Mouse (Mus musculus): ENCODE data around the gene Olfr148. TPM values are rescaled to one million over a fixed set of nuclear protein-coding genes. Genes with fewer than 3 reads are reported as not detected.

Olfr148 gene
- not detected in 2 replicates for polyA plus RNA-seq (2014; fragmentation: Nextera tagmentation; extraction: Ambion mirVana)

DNA sequence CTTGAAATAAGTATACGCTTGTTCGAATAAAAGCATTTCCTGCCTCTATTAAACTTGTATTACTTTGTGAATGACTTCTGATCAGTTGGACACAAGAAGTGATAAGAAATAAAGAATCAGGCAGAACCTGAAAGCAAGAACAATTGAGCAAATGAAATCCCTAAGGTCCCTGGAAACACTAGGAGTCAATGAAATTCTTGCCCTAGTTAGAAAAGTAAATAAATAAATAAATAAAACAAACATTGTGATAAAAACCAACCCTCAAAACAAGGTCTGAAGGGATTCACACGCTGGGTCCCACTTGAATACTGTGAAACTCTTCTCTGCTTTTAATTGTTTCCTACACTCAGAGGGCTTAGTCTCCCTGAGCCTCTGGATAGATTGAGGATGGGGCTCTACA lies at the start of gene Olfr148:
TSS of gene Olfr148 (plus strand) at position 301 of the 400 bp plus-strand sequence.
- ATAC-seq = no peak
- no peak for DNase-seq (ENCODE audit: low spot score)
- WGBS = 74% methylated on average over 3 of the region's 3 CpGs
- H3K27ac ChIP-seq (ENCODE audit: low read depth, low read length) = no peak within 1 kb of the TSS
- H3K9ac ChIP-seq (ENCODE audit: low read length) = no peak within 1 kb of the TSS
- H3K4me3 ChIP-seq (ENCODE audit: low read depth, low read length) = no peak within 1 kb of the TSS
- H3K27me3 ChIP-seq (replicated peaks; ENCODE audit: control insufficient read depth, insufficient read depth, low read length) = no peaks in the 10 kb centered on the region
- no peaks in the 10 kb centered on the region for H3K9me3 ChIP-seq (replicated peaks; ENCODE audit: control insufficient read depth, low read length)
- no peak within 1 kb of the TSS for H3K4me2 ChIP-seq (ENCODE audit: low read length)
- no peaks in the 10 kb centered on the region for H3K36me3 ChIP-seq (ENCODE audit: control insufficient read depth, insufficient read depth, low read length)
- no peaks in the 10 kb centered on the region for H3K4me1 ChIP-seq (ENCODE audit: control insufficient read depth, insufficient read depth, low read length)

DNA sequence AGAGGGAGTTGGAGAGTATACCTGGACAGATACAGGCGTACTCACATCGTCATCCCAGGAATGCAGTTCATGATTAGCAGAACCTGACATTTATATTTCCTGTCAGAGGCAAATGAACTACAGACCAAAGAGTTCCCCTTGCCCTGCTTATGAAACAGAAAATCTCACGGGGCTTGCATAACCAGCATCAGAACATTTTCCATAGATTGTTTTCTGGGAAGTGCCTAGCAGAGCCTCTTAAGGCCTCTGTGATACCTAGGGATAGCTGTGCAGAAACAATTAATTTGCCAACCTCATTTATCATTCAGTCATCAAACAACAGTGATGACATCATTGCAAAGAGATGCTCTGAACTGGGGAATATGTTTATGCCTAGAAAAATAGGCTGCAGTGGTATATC lies 35.0 kb upstream of the Olfr148 start, which contains the start of gene Olfr959:
TSS of gene Olfr959 (minus strand) at position 101 of the 400 bp plus-strand sequence.
- WGBS = 91% methylated on average over 3 of the region's 3 CpGs

DNA sequence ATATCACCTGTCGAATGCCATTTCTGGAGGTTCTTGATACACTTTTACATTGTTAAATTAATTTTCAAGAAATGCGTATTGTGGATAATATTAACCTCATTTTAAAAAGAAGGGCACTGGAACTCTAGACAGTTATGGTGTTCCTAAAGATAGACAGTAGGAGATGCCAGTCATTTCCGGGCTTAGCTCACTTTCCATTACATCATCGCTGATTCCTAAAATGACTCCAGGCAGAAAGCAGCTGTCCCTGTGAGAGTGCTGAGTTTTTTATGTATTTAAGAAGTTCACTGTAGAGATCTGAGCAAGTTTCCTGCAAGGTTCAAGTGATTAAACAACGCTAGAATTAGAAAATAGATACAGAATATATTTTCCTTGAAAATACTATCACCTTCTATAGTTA lies 33.4 kb upstream of the Olfr148 start:
- Histone ChIP-seq H3K36me3 (ENCODE audit: control insufficient read depth, insufficient read depth, low read length) (no peaks in the 10 kb centered on the region), H3K4me2 (ENCODE audit: low read length) (no peak overlapping the region), H3K27me3 (replicated peaks; ENCODE audit: control insufficient read depth, insufficient read depth, low read length) (no peaks in the 10 kb centered on the region), H3K9ac (ENCODE audit: low read length) (no peak overlapping the region), H3K4me3 (ENCODE audit: low read depth, low read length) (no peak overlapping the region), H3K4me1 (ENCODE audit: control insufficient read depth, insufficient read depth, low read length) (no peaks in the 10 kb centered on the region), H3K27ac (ENCODE audit: low read depth, low read length) (no peak overlapping the region), H3K9me3 (replicated peaks; ENCODE audit: control insufficient read depth, low read length) (no peaks in the 10 kb centered on the region)
- no peak for ATAC-seq
- DNase-seq (ENCODE audit: low spot score) = no peak
- 91% methylated on average over 5 of the region's 5 CpGs for WGBS

More for the DNA sequence above, 35.0 kb upstream of the Olfr148 start, which contains the start of gene Olfr959:
- H3K27ac ChIP-seq (ENCODE audit: low read depth, low read length) = no peak within 1 kb of the TSS
- no peak within 1 kb of the TSS for H3K9ac ChIP-seq (ENCODE audit: low read length)
- H3K27me3 ChIP-seq (replicated peaks; ENCODE audit: control insufficient read depth, insufficient read depth, low read length) = no peaks in the 10 kb centered on the region
- H3K36me3 ChIP-seq (ENCODE audit: control insufficient read depth, insufficient read depth, low read length) = no peaks in the 10 kb centered on the region
- H3K4me3 ChIP-seq (ENCODE audit: low read depth, low read length) = no peak within 1 kb of the TSS
- ATAC-seq = no peak
- H3K4me2 ChIP-seq (ENCODE audit: low read length) = no peak within 1 kb of the TSS
- no peak for DNase-seq (ENCODE audit: low spot score)
- H3K4me1 ChIP-seq (ENCODE audit: control insufficient read depth, insufficient read depth, low read length) = no peaks in the 10 kb centered on the region
- H3K9me3 ChIP-seq (replicated peaks; ENCODE audit: control insufficient read depth, low read length) = no peaks in the 10 kb centered on the region

DNA sequence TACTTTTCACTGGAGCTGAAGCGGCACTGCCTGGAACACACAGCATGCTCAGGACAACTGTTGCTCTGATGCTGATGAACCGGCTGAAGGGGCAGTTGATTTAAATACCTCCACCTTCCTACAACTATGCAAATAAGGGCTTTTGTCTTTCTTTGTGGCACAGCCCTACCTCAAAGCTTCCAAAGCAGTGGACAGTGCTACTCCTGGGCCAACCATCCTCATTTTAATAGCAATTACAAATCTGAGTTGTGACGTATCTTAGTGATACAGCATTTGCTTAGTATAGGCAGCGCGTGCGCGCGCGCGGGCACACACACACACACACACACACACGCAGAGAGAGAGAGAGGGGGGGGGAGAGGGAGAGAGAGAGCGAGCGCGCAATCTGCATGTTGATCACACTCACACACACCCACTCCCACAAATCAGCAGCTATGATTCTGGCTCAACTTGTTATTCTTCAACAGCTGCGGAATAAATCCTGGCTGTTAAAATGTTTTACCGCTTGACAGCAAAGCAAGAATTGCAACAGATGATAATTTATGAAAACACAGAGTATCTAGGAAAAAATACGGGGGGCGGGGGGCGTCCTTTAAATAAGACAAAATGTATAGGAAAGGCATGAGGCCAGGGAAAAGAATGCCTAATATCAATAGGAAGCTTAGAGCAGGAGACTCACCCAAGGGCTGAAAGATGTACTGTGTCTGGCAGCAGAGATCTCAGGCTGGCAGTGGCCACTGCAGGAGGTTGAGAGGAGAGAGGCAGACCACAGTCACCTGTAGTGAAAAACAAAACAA lies 7.7 kb upstream of the Olfr148 start:
- no peaks in the 10 kb centered on the region for H3K27me3 ChIP-seq (replicated peaks; ENCODE audit: control insufficient read depth, insufficient read depth, low read length)
- WGBS = under 1% methylated on average over 17 of the region's 19 CpGs
- H3K4me2 ChIP-seq (ENCODE audit: low read length) = peak overlapping the region; percentile 65
- peak overlapping the region; percentile 34 for H3K4me3 ChIP-seq (ENCODE audit: low read depth, low read length)
- H3K9me3 ChIP-seq (replicated peaks; ENCODE audit: control insufficient read depth, low read length) = no peaks in the 10 kb centered on the region
- H3K36me3 ChIP-seq (ENCODE audit: control insufficient read depth, insufficient read depth, low read length) = no peaks in the 10 kb centered on the region
- H3K27ac ChIP-seq (ENCODE audit: low read depth, low read length) = peak overlapping the region; percentile 44; the same call in 1 of the 2 replicates
- ATAC-seq (peak; percentile 94), DNase-seq (ENCODE audit: low spot score) (peak; percentile 89)
- peaks cover 14% of the 10 kb centered on the region for H3K4me1 ChIP-seq (ENCODE audit: control insufficient read depth, insufficient read depth, low read length)
- peak overlapping the region; percentile 50 for H3K9ac ChIP-seq (ENCODE audit: low read length)

DNA sequence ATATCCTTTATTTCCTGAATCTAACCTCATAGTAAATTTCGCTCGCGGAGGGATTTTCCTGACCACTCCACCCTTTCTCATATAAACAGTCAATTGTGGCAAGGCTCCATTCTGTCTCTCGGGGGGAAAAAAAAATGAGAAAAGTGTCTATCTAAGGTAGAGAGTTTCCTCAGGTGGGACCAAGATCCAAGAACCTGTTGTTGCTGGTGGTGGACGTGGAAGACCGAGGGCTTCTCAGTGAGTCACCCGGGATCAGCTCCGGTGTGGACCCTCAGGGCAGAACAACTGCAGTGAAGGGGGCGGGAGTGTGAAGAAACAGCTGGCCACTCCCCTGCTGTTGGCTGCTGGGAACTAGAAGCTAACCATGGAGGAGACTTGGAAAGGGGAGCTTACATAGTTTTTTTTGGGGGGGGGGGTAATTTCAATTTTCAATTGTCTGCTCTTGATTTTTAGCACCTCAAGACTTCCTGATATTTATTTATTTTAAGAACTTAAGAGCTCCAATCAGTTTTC lies 7.1 kb upstream of the Olfr148 start:
- Histone ChIP-seq H3K4me2 (ENCODE audit: low read length) (peak overlapping the region; percentile 65), H3K9me3 (replicated peaks; ENCODE audit: control insufficient read depth, low read length) (no peaks in the 10 kb centered on the region), H3K4me1 (ENCODE audit: control insufficient read depth, insufficient read depth, low read length) (peaks cover 14% of the 10 kb centered on the region), H3K36me3 (ENCODE audit: control insufficient read depth, insufficient read depth, low read length) (no peaks in the 10 kb centered on the region), H3K4me3 (ENCODE audit: low read depth, low read length) (peak overlapping the region; percentile 34), H3K27me3 (replicated peaks; ENCODE audit: control insufficient read depth, insufficient read depth, low read length) (no peaks in the 10 kb centered on the region), H3K27ac (ENCODE audit: low read depth, low read length) (peak overlapping the region; percentile 44; the same call in 1 of the 2 replicates), H3K9ac (ENCODE audit: low read length) (peak overlapping the region; percentile 50)
- WGBS = 0% methylated on average over 9 of the region's 9 CpGs
- DNase-seq (ENCODE audit: low spot score) (peak; percentile 40), ATAC-seq (peak; percentile 55)

DNA sequence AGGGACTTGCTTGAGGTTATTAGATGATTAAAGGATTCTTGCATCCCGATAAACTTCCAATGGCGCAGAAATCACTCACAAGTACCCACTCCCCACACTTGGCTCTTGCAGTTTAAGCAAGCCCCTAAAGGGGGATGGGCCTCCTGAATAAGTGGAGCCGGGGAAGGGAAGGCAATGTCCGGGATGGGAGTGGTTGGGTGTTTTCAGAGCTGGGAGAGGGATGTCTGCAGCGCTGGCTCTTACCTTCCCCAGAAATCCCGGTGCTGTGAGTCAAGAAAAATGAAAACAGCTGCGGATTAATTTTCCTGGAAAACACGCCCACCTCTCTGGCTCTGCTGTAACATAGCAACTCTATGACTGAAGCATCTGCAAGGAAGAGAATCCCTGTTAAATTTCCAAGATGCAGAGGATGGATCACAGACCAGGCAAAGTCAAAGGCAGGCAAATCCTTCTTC lies 6.4 kb upstream of the Olfr148 start, which contains the start of gene AW551984:
TSS of gene AW551984 (minus strand) at position 405 of the 455 bp plus-strand sequence.
- no peaks in the 10 kb centered on the region for H3K36me3 ChIP-seq (ENCODE audit: control insufficient read depth, insufficient read depth, low read length)
- H3K4me3 ChIP-seq (ENCODE audit: low read depth, low read length) = peak within 1 kb of the TSS; percentile 34
- 0 out of 2 replicates have a peak within 1 kb of the TSS, but pooled peaks have one; percentile 44 for H3K27ac ChIP-seq (ENCODE audit: low read depth, low read length)
- no peaks in the 10 kb centered on the region for H3K9me3 ChIP-seq (replicated peaks; ENCODE audit: control insufficient read depth, low read length)
- DNase-seq (ENCODE audit: low spot score) = peak; percentile 47
- 0% methylated on average over 8 of the region's 8 CpGs for WGBS
- H3K4me2 ChIP-seq (ENCODE audit: low read length) = peak within 1 kb of the TSS; percentile 65
- H3K9ac ChIP-seq (ENCODE audit: low read length) = peak within 1 kb of the TSS; percentile 50
- ATAC-seq = 0 out of 2 replicates have a peak, but pooled peaks have one; percentile 22
- no peaks in the 10 kb centered on the region for H3K27me3 ChIP-seq (replicated peaks; ENCODE audit: control insufficient read depth, insufficient read depth, low read length)
- H3K4me1 ChIP-seq (ENCODE audit: control insufficient read depth, insufficient read depth, low read length) = peaks cover 14% of the 10 kb centered on the region

DNA sequence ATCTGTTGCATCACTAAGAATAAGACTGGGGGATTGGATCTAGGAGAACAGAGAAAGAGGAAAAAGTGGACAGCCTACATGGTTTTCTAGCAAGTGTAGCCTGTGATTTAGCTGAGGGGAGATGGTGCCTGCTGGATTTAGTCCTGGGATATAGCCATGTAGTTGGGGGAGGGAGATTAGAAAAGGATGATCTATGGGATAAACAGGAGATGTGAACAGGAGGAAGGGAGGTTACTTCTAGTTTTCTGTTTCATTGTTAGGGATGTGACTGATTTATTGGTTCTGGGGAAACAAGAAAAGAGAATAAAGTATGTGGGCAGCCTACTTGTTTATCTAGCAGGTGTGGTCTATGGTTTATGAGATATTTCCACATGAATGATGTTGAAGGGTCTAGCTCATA lies 2.0 kb upstream of the Olfr148 start:
- DNase-seq (ENCODE audit: low spot score) = no peak
- no peak overlapping the region for H3K27ac ChIP-seq (ENCODE audit: low read depth, low read length)
- no peaks in the 10 kb centered on the region for H3K27me3 ChIP-seq (replicated peaks; ENCODE audit: control insufficient read depth, insufficient read depth, low read length)
- ATAC-seq = no peak
- H3K9ac ChIP-seq (ENCODE audit: low read length) = no peak overlapping the region
- H3K4me1 ChIP-seq (ENCODE audit: control insufficient read depth, insufficient read depth, low read length) = peaks cover 11% of the 10 kb centered on the region
- no peak overlapping the region for H3K4me3 ChIP-seq (ENCODE audit: low read depth, low read length)
- no peak overlapping the region for H3K4me2 ChIP-seq (ENCODE audit: low read length)
- H3K9me3 ChIP-seq (replicated peaks; ENCODE audit: control insufficient read depth, low read length) = no peaks in the 10 kb centered on the region
- no peaks in the 10 kb centered on the region for H3K36me3 ChIP-seq (ENCODE audit: control insufficient read depth, insufficient read depth, low read length)

DNA sequence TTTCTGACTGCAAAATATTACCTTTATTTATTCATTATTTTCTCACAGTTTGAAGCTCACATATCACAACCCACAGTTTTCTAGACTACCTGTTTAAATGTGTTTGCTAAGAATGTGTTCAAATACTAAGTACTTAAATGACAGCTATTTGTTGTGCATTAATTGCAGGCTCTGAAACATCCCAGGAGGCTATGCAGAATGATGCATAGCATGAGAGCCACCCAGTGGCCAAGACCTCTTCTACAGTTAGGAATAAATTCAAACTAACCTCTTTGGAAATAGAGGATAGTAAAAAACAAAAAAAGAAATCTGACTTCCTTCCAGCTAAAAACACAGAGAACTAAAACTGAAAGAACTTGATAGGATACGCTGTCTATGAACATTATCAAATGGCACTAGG lies 1.5 kb downstream of the Olfr148 start:
- no peak overlapping the region for H3K4me2 ChIP-seq (ENCODE audit: low read length)
- DNase-seq (ENCODE audit: low spot score) = peak; percentile 76
- 0 out of 2 replicates have a peak, but pooled peaks have one; percentile 44 for ATAC-seq
- no peak overlapping the region for H3K4me3 ChIP-seq (ENCODE audit: low read depth, low read length)
- no peaks in the 10 kb centered on the region for H3K27me3 ChIP-seq (replicated peaks; ENCODE audit: control insufficient read depth, insufficient read depth, low read length)
- H3K9ac ChIP-seq (ENCODE audit: low read length) = no peak overlapping the region
- no peak overlapping the region for H3K27ac ChIP-seq (ENCODE audit: low read depth, low read length)
- H3K4me1 ChIP-seq (ENCODE audit: control insufficient read depth, insufficient read depth, low read length) = no peaks in the 10 kb centered on the region
- no peaks in the 10 kb centered on the region for H3K9me3 ChIP-seq (replicated peaks; ENCODE audit: control insufficient read depth, low read length)
- WGBS = 68% methylated on average over 1 of the region's 1 CpGs
- no peaks in the 10 kb centered on the region for H3K36me3 ChIP-seq (ENCODE audit: control insufficient read depth, insufficient read depth, low read length)

DNA sequence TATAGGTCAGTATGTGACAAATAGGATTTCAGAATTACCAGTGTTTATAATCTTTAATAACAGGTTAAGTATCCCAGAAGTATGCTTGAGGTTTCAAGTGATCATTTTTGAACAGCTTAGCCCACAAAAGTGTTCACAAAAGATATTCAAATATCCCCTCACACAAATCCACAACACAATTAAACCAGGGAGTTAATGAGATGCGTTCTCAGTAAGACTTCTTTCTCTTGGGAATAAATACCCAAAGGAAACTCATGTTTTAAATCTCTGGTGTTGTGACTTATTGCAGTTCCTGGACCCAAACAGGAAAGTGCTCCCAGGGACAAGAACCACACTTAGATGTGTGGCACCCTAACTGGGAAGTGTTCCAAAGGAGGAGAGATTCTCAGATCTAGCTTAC lies 10.6 kb downstream of the Olfr148 start, which contains the start of gene Olfr960:
TSS of gene Olfr960 (plus strand) at position 301 of the 400 bp plus-strand sequence.
- Histone ChIP-seq H3K4me3 (ENCODE audit: low read depth, low read length) (no peak within 1 kb of the TSS), H3K36me3 (ENCODE audit: control insufficient read depth, insufficient read depth, low read length) (no peaks in the 10 kb centered on the region), H3K9ac (ENCODE audit: low read length) (no peak within 1 kb of the TSS), H3K4me2 (ENCODE audit: low read length) (no peak within 1 kb of the TSS), H3K27ac (ENCODE audit: low read depth, low read length) (no peak within 1 kb of the TSS), H3K4me1 (ENCODE audit: control insufficient read depth, insufficient read depth, low read length) (no peaks in the 10 kb centered on the region), H3K9me3 (replicated peaks; ENCODE audit: control insufficient read depth, low read length) (no peaks in the 10 kb centered on the region), H3K27me3 (replicated peaks; ENCODE audit: control insufficient read depth, insufficient read depth, low read length) (no peaks in the 10 kb centered on the region)
- 26% methylated on average over 1 of the region's 1 CpGs for WGBS
- no peak for DNase-seq (ENCODE audit: low spot score)
- no peak for ATAC-seq

Data from forebrain, embryonic 14.5 days (tissue).